Mouse (Mus musculus): Measurements from ENCODE around the gene Prnd. TPM values are rescaled to one million over a fixed set of nuclear protein-coding genes. Genes with fewer than 3 reads are reported as not detected.

Prnd gene
- under 1 TPM in 1 of 2 experiments, not detected in 1; 0.11 TPM for polyA plus RNA-seq (2012; fragmentation: generic; extraction: Trizol)

DNA sequence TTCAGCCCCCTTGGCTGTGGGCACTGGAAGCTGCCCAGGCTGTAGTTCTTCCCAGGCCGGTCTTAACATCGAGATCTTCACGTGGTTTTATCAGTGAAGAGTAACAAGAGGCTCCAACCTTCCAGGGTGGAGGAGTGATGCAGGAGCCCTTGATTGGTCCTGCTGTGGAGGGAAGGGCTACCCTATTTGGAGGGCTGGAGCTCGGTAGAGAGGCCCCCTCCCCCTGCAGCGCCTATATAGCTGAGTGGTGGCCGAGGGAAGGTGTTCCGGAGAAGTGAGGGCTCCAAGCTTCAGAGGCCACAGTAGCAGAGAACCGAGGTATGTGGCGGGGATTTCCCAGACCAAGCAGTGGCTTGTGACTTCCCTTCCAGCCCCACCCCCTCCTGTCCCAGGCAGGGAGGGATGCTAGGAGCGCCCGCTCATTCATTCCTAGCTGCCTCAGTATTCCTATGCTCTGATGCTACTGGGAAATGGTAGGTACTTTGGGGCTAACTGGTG, at the start of gene Prnd:
Prnd (plus strand) TSS at position 264 of the 498 bp plus-strand sequence.

DNA sequence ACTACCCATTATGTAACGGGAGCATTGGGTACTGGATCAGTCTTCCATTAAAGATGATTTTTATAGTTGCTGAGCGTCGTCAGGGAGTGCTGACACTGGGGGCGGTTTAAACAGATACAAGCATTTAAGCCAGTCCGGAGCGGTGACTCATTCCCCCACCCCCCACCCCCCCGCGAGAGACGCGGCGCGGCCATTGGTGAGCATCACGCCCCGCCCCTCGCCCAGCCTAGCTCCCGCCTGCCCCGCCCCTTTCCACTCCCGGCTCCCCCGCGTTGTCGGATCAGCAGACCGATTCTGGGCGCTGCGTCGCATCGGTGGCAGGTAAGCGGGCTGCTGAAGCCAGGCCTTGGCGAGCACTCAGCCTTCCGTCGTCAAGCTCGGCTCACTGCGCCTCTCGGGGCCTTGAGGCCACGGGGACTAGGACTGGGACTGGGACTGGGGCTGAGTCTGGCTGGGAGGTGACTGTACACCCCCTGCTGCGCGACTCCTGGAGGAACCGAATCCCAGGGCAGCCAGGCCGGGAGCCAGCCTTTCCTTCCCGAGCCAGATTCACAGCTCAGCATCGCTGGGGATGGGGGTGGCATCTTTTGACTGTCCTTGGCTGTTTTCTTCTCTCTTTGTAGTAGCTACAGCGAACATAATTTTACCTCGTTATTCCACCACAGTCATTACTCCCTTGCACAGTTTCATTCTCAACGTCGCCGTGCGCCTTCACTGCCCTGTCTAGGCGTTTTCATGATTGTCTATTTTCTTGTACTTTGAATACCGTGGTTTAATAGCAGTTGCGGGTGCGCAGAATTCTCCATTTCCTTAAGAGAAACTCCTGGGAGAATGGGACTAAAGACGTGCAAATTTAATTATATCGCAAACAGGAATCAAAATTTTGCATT, 40.7 kb upstream of the Prnd start, which contains the start of the genes Prnp and Prn:
Prnp (plus strand) TSS at position 246 of the 890 bp plus-strand sequence.
Prn (plus strand) TSS at position 275 of the 890 bp plus-strand sequence.

Other genes starting within 250 kb of the Prnd start
- not detected for gene Erv3, start 91.1 kb upstream of the Prnd start, polyA plus RNA-seq (2012; fragmentation: generic; extraction: Trizol)
- gene Prnp, start 40.9 kb upstream of the Prnd start, polyA plus RNA-seq (2012; fragmentation: generic; extraction: Trizol): 100 to 1,000 TPM in 1 of 2 experiments, 10 to 100 TPM in 1; 12.8 to 180 TPM
- gene Prn, start 40.9 kb upstream of the Prnd start, polyA plus RNA-seq (2012; fragmentation: generic; extraction: Trizol): not detected
- 1 to 10 TPM in 1 of 2 experiments, under 1 TPM in 1; 0.05 to 4.7 TPM for gene Rassf2, start 79.4 kb downstream of the Prnd start, polyA plus RNA-seq (2012; fragmentation: generic; extraction: Trizol)
- gene Slc23a2, start 194.2 kb downstream of the Prnd start, polyA plus RNA-seq (2012; fragmentation: generic; extraction: Trizol): 1 to 10 TPM in 1 of 2 experiments, under 1 TPM in 1; 0.76 to 7.2 TPM

Data from C3H10T1/2 (cell line).